Mouse (Mus musculus): Measurements from ENCODE around the gene Gnptab.
"Not testable (repeated sequence)": the region's sequence is repeated elsewhere in the genome, so short reads cannot be mapped to it uniquely, and the experiment has no call there.

Gene Gnptab

DNA sequence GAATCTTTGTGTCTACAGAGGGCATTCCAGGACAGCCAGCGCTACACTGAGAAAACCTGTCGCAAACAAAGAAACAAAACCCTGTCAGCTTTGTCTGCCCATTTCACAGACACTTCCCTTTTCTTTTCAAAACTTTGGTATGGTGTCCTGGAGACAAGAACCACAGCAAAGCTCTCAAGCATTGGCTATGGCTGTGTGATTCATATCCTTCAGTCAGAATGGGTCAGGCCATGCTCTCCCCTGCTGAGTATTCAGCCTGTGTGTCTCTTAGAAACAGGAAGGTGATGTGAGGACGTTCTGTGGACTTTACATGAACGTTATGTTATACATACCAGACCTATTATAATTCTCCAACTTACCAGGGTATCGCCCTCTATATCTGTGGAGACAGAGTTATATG lies 38.8 kb downstream of the Gnptab start:
- no peak for DNase-seq (ENCODE audit: low spot score in 2 of 2)

DNA sequence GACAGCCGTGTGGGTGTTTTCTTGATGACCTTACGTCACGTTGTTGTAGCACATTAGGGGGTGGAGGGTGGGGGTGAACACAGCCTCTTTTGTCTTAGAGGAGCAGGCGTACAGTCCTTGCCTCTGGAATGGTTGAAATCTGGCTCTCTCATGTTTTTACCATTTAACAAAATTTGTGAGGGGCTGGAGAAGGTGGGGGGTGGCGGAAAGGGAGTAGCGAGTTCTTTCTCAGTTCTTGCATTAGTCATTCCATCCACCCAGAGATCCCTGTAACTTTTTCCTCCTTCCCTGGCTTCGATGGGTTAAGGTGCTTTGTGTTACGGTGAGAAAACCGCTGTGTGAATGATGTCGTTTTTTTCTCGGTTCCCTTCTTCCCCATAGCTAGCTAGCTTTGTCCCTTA lies 41.2 kb downstream of the Gnptab start:
- DNase-seq (ENCODE audit: low spot score in 2 of 2), result no peak

DNA sequence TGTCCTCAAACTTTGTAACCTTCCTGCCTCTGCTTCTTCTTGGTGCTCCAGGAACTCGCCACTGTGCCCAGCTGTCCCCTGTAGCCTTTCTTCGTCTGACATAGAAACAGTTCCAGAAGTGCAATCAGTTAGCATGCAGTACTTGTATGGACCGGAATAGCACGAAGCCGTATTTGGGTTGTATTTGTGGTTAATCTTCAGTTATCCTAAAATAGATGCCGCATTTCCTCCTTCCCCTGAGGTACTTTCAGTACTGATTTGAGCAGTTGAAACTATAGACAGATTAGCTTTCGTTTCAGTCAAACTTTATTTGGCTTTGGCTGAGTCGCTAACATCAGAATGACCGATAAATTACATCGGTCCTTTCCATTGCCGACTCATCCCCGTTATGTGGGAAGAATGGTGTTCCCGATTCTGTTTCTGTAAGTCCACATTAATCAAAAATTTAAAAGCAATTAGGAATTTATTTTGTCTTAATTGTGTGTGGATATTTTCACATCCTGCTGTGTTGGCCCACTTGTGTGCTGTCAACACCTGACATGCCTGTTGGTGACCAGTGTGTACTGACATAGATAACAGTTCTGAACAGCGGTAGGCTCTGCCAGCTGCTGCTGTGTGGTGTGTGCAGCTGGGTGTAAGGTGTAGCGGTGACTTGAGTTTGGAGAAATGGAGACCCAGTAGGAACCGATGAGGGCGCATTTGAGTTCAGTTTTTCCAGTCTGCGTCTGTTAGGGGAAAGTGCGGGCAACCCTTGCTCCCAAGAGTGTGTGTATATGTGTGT lies 41.9 kb downstream of the Gnptab start:
- DNase-seq (ENCODE audit: low spot score in 2 of 2), result no peak

DNA sequence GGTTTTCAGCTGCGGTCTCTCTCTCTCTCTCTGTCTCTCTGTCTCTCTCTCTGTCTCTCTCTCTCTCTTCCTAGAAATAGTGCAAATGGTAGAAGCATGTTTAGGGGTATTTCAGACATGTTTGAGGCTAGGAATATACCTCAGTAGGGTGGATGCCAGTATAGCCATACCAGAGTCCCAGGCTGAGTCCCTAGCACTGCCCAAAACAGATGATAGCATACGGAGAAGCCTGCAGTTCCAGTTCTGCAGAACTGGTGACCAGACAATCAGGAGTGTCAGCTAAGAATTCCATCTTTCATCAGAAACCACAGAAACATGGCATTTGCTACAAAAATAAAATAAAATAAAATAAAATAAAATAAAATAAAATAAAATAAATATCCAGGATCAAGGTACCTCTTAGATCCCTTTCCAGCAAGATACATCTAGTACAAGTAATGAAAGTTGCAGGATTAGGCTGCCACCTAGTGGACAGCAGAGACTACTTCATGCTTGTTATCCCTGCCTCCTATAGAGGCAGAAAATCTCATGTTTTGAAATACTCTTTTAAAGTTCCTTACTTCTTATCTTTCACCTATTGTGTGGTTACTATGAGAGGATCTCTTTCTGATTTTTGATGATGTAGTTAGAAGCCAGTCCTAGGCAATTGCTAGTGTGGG lies 47.4 kb downstream of the Gnptab start:
- peak in 1 of 2 experiments; percentile 42 for DNase-seq (ENCODE audit: low spot score in 2 of 2)

DNA sequence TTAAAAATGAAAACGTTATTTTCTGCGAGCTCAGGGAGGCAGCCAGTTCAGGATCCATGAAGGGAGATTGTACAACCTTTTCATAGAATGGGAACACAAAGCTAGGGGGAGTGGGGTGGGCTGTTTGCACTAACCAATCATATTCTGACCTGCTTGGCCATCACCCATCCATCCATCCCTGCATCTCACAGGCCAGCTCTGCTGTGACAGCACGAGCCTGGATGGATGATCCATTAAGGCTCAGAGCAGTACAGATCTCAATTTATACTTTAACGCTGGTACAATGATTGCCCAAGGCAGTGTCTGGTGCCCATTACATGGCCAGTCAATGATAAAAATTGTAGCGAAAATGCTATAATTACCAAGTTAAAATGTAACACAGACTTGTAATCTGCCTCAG lies 48.0 kb downstream of the Gnptab start:
- no peak for DNase-seq (ENCODE audit: low spot score in 2 of 2)

DNA sequence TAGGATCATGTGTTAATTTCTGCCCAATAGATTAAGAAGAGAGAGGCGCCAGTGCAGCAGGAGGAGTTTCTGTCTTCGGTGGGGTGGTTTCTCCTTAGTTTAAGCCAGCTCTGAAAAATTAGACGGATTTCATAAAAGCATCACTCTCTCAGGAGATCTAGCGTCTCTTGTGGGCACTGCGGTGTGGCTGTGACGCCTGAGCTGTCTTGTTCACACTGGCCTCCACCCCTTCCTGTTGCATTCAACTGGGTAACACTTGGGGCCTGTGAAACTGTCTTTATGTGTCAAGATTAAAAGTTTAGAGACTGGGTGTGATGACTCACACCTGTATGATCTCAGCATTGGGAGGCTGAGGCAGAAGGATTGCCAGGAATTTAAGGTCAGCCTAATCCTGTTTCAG lies 49.1 kb downstream of the Gnptab start:
- DNase-seq (ENCODE audit: low spot score in 2 of 2), result no peak

DNA sequence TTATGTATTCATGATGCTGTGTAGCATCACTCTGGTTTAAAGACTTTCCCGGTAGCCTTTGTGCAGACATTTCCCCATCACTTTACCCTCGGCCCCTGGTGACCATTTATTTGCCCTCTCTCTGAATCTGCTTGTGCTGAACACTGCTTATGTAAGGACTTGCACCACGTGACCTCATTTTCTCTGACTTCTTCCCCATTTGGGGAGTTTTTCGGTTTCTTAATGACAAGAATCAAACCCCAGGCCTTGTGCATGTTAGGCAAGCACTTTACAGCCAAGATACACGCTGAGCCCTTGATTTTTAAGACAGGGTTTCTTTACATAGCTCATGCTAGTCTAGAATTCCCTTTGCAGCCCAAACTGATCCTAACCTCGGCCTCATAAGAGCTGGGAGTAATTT lies 62.3 kb downstream of the Gnptab start:
- DNase-seq (ENCODE audit: low spot score in 2 of 2), result no peak

DNA sequence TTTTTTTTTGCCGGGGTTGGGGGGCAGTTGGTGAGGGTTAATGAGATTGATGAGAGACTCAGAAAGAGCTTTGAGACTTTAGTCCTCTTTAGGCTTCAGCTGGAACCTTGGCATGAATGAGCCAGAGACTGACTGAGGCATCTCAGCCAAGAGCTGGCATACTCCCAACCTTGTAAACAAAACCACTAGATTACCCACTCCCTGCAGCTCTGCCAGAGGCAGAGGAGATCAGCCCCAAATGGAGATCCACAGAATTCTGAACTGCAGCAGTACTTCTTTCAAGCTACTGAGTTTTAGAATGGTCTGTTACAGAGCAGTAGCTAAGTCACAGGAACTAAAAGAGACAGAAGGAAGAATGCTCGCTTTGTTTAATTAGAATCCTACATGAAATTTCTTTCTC lies 72.3 kb downstream of the Gnptab start:
- DNase-seq (ENCODE audit: low spot score in 2 of 2), result no peak

DNA sequence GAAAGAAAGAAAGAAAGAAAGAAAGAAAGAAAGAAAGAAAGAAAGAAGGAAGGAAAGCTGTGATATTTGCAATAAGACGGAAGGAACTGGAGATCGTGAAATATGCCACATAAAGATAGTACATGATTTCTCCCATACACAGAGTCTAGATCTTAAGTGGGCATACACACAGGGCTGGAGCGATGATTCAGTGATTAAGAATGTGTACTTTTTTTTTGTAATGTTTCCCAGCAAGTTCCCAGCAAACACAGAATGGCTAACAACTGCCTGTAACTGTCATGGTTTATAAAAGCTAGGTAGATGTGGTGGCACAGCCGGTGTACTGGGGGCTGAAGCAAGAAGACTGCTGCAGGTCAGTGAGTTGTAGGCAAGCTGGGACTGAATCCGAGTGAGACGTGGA lies 73.1 kb downstream of the Gnptab start:
- DNase-seq (ENCODE audit: low spot score in 2 of 2), result no peak

DNA sequence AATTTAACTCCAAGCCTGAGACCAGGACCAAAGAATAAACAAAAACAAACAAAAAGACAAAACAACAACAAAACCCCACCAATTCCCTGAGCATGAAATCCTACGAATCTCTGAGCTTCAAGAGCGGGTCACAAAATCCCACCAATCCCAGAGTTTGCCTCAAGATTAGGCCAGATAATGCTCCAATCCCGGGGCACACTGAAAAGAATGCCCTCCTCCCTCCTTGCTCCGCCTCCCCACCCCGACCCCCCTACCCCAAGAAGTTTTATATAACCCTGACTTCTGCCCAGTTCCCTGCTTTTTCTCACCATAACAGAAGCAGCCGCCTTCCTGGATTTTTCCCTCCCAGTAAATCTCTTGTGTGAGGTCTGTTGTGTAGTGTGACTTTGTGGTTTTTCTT lies 78.9 kb downstream of the Gnptab start:
- DNase-seq (ENCODE audit: low spot score in 2 of 2), result no peak

DNA sequence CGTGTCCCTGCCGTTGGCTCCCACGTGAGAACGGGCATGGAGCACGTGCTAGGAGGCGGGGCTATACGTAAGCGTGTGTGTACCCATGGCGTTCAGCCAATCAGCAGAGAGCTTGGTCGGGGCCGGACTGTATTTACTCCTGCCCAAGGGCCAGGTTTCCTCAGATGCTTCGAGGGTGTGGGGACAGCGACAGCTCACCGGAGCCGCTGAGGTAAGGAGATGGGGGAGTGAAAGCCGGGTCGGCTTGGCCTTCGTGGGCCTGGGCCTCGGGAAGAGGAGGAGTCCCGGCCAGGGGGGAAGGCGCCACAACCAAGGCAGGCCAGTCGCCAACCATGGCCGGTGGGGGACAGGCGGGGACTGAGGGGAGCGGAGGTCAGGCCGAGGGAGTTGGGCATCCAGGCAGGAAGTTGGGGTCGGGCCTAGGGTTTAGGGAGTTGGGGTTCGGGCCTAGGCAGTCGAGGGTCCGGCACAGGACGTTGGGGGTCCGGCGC lies 80.6 kb downstream of the Gnptab start, which contains the start of gene Sycp3:
Sycp3 (plus strand) TSS at position 68 of the 491 bp plus-strand sequence.
- DNase-seq (ENCODE audit: low spot score in 2 of 2), result no peak

DNA sequence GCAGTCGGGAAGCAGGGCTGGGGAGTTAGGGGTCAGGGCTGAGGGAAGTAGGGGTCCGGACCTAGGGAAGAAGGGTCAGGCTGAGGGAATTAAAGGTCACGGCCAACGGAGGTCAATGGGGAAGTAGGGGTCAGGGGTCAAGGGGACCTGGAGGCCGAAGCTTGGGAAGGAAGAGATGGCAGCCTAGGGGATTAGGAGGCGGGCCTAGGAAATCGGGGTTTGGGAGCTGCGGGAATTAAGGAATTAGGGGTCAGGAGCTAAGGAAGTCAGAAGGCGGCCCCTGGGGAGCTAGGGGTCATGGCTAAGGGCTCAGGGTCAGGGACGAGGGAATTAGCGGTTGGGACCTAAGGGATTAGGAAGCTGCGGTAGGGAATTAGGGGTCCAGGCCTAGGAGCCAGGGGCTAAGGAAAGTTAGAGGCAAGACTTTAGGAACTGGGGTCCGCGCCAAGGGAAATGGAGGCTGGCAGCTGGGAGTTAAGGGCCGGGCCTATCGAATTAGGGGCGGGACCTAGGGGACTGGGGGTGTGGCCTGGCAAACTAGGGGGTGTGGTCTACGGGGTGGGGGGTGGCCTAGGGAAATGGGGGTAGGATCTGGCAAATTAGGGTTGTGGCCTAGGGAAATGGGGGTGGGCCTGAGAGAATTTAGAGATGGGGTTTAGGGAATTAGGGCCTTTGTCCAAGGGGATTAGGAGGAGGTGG lies 81.3 kb downstream of the Gnptab start:
- DNase-seq (ENCODE audit: low spot score in 2 of 2), result no peak

DNA sequence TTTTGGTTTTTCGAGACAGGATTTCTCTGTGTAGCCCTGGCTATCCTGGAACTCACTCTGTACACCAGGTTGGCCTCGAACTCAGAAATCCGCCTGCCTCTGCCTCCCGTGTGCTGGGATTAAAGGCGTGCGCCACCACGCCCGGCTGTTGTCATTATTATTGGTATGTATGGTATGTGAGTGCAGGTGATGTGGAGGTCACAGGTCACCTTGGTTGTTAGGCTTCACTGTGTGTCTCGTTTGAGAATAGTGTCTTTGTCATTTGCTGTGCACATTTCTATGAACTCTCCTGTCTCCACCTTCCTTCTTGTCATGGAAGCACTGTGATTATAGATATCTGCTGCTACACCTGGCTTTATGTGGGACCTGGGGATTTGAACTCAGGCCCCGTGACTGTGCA lies 103.9 kb downstream of the Gnptab start:
- DNase-seq (ENCODE audit: low spot score in 2 of 2), result not testable (repeated sequence)

DNA sequence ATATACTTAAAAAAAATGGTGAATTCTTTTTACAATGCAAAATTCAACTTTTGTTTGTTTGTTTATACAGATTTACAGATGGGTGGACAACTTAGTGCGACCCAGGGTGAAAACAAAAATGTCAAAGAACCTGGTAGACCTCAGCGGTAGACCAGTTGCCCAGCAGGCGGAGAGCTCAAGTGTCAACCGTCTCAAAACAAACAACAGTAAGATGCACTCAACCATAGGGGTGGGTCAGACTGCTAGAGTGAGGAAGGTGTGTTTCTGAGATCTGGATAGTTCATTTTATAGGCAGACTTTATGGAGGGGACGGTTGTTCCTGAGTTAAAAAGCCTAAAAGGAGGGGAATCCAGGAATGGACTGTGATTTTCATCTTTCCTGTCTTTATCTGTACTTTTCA lies 109.7 kb downstream of the Gnptab start:
- no peak for DNase-seq (ENCODE audit: low spot score in 2 of 2)

DNA sequence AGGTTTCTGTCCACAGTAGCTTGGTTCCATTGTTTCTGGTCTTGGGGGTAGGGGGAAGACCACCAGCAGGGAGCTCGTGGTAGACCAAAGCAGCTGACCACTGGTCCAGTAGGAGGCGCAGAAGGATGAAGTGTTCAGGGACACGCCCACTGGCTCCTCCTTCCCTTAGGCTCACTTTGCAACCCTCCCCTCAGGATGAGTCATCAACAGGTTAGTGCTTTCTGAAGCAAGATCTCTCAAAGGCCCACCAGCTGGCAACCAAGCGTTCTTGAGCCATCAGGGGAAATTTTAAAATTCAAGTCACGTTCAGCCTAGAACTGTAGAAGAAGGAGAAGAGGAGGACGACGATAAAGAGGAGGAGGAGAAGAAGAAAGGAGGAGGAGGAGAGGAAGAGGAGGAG lies 112.7 kb downstream of the Gnptab start:
- DNase-seq (ENCODE audit: low spot score in 2 of 2), result no peak

DNA sequence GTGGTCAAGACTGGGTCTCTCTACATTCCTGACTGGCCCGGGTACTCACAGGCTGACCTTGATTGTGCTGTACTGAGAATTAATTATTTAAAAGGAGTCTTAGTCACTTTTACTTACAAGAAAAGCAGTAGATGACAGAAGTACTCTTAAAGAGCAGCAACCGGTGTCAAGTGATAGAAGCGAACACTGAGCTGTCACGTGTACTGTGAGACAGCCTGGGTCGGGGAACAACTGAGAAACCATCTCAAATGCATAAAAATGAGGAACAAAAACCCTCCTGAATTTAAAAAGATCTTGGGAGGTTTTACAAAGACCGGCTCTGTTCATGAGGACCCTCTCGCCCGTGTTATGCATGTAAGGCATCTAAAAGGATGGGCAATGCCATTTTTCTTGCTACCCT lies 113.7 kb downstream of the Gnptab start:
- DNase-seq (ENCODE audit: low spot score in 2 of 2), result no peak

DNA sequence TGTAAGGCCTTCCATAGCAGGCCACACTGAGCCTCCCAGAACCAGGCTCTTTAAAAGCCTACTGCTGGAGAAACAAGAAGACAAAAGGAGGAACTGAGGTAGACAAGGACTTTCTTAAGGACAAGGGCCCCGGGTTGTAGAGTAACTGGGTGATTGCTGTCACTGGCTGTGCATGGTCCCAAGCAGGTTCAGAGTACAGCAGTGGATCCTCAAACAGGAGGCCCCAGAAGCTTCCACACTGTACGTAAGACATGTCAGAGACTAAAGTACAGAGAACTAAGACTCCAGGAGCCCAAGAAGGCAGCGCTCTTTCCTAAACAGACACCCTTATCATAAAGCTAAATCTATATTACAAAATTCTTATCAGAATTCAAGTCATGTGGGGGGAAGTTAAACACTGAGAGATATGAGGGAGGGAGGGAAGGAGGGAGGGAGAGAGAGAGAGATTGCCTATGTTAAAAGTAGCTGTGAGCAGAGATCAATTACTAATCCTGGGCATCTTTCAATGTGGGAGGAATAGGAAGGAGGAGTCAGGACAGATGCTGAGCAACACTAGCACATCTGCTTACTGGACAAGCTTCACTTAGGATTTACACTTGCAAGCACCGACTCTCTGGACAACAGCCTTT lies 116.1 kb downstream of the Gnptab start:
- DNase-seq (ENCODE audit: low spot score in 2 of 2), result no peak
